Mouse (Mus musculus) C2C12 (cell line): Measurements from ENCODE around the gene Mdc1.

ENCODE experiments used
- CEBPB ChIP-seq: IDR thresholded peaks from one replicate; pipeline ENCODE4 v1.6.1; 2011; ENCODE audit warnings: low read depth, mild to moderate bottlenecking, control low read depth, moderate library complexity
- CTCF ChIP-seq: IDR thresholded peaks from one replicate; pipeline ENCODE4 v1.5.1; 2011; ENCODE audit not compliant: control insufficient read depth, insufficient read depth, insufficient read length
- MAX ChIP-seq: IDR thresholded peaks from one replicate; pipeline ENCODE4 v1.6.1; 2011; ENCODE audit warnings: mild to moderate bottlenecking, control low read depth
- MYOD1 ChIP-seq: IDR thresholded peaks from one replicate; pipeline ENCODE4 v1.6.1; 2011; ENCODE audit warnings: low read depth; ENCODE audit not compliant: control insufficient read depth, insufficient read length
- MYOG ChIP-seq: IDR thresholded peaks from one replicate; pipeline ENCODE4 v1.6.1; 2011; ENCODE audit not compliant: control insufficient read depth, insufficient read length; ENCODE audit errors: extremely low read depth
- USF1 ChIP-seq: IDR thresholded peaks from one replicate; pipeline ENCODE4 v1.6.1; 2011; ENCODE audit warnings: low read depth, mild to moderate bottlenecking, control low read depth, moderate library complexity

DNA sequence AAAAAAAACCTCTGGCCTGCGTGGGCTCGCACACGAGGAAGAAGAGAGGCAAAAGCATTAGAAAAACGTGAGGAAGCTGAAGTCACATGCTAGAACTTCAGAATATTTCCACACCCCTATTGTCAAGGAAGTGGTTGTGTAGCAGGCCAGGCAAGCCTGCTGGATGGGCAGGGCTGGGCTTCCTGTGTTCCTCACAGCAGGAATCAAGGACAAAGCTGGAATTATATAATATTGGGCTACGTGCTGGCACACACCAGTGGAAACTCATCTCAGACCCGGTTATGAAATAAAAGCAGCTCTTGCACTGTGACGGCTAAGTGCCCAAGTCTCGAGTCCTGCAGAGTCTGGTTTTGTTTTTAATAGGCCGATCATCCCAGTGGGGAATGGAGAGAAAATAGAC lies 33.2 kb upstream of the Mdc1 start:
- TF ChIP-seq MAX (no peak), CTCF (no peak), USF1 (no peak), CEBPB (no peak), MYOD1 (no peak), MYOG (no peak)
